Mouse (Mus musculus) testis, postnatal 10 days (tissue): ENCODE measurements around the gene Gm3417.
"Not testable (repeated sequence)": the region's sequence is repeated elsewhere in the genome, so short reads cannot be mapped to it uniquely, and the experiment has no call there.

ENCODE experiments used
- DNase-seq: peaks from one replicate; pipeline ENCODE4 v3.0.0; 2021; ENCODE audit warnings: low spot score

Gene Gm3417

DNA sequence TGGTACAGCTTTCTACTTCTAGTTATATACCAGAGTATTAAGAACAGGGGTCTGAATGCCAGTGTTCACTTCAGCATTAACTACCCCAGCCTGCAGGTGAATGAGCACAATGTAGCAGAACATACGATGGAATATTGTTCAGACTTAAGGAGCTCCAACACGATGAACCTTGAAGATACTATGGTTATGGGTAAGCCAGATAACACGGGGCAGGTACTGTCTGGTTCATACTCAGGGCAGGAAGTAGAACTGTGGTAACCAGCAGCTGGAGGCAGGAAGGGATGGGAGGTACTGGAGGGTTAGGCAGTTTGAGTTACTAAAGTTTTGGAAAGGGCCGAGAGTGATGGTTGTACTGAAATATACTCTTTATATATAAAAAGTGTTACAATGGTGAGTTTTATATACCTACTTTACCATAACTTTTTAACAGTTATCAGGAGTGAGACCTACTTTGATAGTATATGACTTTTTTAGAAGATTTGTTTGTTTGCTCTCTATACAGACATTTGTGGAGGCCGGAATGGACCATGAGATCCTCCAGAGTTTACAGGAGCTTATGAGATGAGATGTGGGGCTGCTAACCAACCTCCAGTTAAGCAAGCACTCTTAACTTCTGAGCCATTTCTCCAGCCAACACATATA, 19.8 kb downstream of the Gm3417 start:
- no peak for DNase-seq

DNA sequence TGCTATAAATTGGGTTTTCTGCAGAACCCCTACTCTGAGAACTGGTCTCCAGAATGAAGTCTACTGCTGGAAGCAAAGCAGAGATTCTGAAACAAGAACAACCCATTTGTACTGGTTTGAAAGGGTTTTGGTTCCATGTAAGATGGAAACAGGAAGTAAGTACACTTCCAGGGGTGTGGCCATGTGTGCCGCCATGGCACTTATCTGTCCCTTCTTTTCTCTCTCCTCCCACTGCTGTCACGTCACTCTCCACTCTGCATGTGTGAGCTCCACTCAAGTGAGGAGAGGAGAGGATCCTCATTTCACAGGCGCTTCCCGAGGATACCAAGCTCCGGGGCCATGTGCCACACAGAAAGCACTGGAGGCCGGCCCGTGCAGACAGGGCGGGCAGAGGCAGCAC, 25.1 kb downstream of the Gm3417 start:
- no peak for DNase-seq

DNA sequence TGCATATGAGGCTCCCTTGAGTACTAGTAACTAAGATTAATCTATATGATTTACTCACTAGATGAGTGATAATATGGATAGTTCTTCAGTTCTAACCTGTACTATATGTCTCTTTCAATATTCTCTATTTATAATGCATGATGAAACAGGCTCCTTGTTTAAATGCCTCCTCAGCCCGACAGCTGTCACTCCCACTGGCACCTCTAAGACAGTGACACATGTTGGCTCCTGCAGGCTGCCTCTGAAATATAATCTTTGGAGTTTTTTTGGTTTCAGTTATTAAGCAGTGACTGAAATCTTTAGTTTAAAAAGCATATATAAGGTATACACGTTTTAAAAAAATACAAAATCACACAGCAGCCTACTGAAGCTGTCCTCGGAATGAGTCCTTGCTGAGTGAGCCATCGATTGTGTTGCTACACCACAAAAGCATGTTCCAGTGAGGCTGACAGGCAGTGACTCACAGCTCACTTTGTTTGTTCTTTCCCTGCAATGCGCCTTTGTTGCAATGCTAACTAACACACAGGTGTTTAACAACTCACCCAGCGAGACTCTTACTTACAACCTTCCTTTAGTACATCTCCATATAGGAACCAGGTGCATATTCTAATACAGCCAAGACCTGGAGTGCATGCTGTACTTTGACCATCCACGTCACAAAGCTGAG, 29.3 kb downstream of the Gm3417 start:
- DNase-seq, result no peak

DNA sequence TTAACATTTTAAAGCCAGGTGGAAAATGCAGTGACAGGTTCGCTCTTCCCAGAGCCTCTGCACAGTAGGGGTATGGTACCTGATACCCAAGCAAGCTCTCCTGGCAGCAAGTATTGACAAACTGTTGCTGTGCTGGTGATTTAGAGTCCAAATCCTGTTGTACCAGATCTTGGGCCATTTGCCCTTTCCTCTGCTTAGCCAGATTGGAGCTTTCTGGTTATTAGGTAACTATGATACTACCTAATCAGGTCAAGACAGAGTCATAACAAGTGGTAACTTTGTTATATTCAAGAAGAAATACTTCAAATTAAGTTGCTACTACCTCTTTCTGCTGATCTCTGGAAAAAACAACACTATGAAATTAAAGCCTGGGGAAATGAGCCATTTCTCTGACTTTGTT, 34.0 kb downstream of the Gm3417 start:
- no peak for DNase-seq

DNA sequence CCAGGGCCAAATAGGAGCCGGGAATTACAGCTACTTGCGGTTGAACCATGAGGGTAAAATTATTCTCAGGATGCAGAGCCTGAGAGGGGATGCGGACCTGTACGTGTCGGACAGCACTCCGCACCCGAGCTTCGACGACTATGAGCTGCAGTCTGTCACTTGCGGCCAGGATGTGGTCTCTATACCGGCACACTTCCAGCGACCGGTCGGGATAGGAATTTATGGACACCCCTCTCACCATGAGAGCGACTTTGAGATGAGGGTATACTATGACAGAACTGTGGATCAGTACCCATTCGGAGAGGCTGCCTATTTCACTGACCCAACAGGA, 34.9 kb downstream of the Gm3417 start:
- no peak for DNase-seq

- DNase-seq, result peak; percentile 99
Observed at GRCm38 (mm10) chr17:14943009-14943728, 35.4 kb downstream of the Gm3417 start, which contains the start of the genes Wdr27 and 1600012H06Rik. TSS of gene Wdr27 (minus strand) at chr17:14943158. TSS of gene 1600012H06Rik (plus strand) at chr17:14943184.

GRCm38 (mm10) chr17:14942181-14942580, 36.4 kb downstream of the Gm3417 start:
- DNase-seq, result not testable (repeated sequence)

GRCm38 (mm10) chr17:14935841-14936605, 42.6 kb downstream of the Gm3417 start:
- no peak for DNase-seq

DNA sequence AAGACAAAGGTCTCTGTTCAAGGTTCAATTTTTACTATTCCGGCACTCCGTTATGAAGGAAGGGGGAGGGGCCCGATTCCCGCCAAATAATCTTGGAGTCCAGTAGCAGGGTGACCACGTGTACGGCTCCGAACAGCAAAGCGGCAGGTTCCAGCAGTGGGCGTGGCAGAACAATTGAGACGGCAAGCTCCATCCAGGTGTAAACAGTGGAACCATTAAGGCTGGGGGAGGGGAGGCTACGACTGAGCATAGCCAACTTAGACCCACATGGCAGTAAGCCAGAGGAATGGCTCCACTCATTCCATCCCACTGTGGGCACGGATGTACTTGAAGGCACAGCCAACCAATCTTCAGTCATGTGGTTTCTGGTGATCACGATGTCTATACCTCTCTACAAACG, 43.3 kb downstream of the Gm3417 start:
- DNase-seq, result not testable (repeated sequence)

GRCm38 (mm10) chr17:14931469-14931868, 47.1 kb downstream of the Gm3417 start:
- DNase-seq, result no peak

- DNase-seq, result no peak
Observed at GRCm38 (mm10) chr17:14930697-14931096, 47.9 kb downstream of the Gm3417 start.

DNA sequence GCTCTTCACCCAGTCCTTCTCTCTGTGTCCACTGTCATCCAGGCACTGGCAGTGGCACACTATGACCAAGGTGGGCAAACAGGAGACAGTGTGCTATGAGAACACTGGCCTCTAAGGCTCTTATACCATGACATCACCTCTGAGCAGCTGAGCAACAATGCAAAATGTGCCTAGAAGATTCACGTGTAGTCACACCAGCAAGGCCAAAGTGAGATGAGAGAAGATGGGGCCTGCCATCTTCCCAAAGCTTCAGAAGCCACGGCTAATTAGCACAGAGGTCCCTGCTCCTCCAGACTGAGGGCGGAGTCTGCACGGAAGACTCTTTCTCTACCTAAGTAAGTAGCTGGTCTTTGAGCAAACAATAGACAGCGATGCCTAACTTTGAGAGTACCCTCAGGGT, 50.0 kb downstream of the Gm3417 start:
- no peak for DNase-seq

GRCm38 (mm10) chr17:14927644-14928218, 50.9 kb downstream of the Gm3417 start:
- DNase-seq, result no peak

DNA sequence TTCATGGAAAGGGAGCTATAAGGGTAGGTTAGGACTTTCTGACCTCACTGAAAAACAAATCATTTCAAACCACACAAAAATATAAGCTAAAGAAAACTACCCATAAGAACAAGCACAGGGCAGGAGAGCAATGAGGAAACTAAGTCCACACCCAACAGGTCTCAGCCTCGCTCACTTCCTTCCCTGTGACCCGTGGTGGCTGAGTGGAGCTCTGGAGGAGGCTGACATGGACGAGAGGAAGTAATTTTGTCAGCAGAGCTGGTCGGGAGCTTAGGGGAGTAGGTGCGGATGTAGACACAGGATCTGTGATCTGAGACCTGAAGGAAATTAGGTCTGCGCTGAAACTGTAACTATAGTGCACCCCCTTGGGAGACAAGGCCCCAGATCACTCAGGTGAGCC, 57.0 kb downstream of the Gm3417 start:
- DNase-seq, result no peak

GRCm38 (mm10) chr17:14917866-14918265, 60.7 kb downstream of the Gm3417 start:
- no peak for DNase-seq

DNA sequence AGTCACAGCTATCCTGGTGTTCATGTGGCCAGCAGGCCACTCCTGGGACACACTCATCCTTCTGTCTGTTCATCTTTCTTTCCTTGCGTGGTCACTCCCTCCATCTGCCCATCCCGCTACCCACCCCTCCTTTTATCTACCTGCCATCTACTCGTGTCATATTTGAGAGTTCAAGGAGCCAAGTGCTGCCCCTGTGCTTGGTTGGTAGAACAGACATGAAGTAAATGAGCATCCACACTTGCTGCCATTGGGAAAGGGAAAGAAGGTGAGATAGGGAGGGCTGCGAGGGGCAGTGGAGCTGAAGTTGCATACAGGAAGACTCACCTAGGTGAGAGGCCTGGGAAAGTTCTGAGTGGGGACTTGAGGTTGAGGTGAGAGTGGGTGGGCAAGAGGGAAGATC, 64.2 kb downstream of the Gm3417 start:
- DNase-seq, result no peak
